Mouse (Mus musculus): ENCODE measurements around the gene Gsk3a.
A peak's percentile ranks its signal among the peaks of the same experiment; 100 is the strongest.
"Not testable (repeated sequence)": the region's sequence is repeated elsewhere in the genome, so short reads cannot be mapped to it uniquely, and the experiment has no call there.

The Gsk3a gene

GRCm38 (mm10) chr7:25273259-25274241 lies 35.9 kb upstream of the Gsk3a start:
- DNase-seq (ENCODE audit: low spot score), result peak; percentile 44

- DNase-seq (ENCODE audit: low spot score), result no peak
These were observed 35.0 kb upstream of the Gsk3a start for GRCm38 (mm10) chr7:25272445-25273258.

- DNase-seq (ENCODE audit: low spot score), result peak; percentile 43
These were observed 34.2 kb upstream of the Gsk3a start for GRCm38 (mm10) chr7:25271651-25272444.

GRCm38 (mm10) chr7:25270652-25271633 lies 33.3 kb upstream of the Gsk3a start:
- peak; percentile 46 for DNase-seq (ENCODE audit: low spot score)

DNA sequence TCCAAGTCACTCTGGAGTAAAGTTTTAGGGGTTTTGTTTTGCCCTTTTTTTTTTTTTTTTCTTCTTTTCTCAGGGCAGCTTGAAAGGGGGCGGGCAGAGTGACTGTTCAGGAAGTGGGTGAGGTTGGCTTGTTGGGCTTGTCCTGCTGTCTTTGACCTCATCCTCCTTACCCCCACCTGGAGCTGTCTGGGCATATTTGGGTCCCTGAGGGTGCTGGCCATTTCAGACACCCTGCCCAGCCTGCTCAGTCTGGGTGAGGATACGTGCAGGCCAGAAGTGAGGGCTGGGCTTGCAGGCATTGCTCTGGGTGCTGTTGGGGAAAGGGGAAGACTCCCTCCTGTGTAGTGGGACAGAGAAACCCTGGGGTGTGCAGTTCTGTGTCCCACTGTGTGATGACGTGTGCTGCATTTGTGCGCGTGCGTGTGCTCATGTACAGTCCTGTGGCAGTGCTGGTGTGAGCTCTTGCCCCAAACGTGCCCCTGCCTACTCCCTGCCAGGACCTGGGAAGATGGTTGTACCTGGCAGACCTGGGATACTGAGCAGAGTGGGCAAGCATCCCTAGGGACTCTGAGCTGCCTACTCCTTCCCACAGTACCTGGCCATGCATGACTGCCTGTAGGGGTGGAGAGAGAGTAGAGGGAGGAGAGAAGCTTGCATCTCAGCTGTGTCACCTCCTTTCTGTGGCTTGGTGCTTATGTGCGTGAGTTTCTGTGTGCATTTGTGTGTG lies 32.1 kb upstream of the Gsk3a start:
- DNase-seq (ENCODE audit: low spot score), result no peak

DNA sequence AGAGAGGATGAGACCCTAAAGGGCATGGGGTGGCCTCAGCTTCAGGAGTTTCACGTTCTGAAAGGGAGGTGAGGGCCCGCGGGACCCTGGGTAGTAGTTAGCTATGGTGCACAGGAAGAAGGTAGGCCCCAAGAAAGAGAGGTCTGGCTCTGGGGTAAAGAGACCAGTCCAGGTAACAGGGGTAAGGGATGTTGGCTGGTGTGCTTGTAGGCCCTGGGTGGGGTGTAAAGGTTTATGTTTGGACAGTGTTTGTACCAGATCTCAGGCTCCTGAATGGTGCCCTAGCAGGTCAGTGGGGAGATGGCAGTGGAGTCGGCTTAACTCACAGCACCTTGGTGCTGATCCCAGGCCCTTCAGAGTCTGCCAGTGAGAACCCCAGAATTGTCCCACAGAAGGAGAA lies 31.4 kb upstream of the Gsk3a start:
- peak; percentile 45 for DNase-seq (ENCODE audit: low spot score)

GRCm38 (mm10) chr7:25268588-25268987 lies 30.9 kb upstream of the Gsk3a start:
- no peak for DNase-seq (ENCODE audit: low spot score)

DNA sequence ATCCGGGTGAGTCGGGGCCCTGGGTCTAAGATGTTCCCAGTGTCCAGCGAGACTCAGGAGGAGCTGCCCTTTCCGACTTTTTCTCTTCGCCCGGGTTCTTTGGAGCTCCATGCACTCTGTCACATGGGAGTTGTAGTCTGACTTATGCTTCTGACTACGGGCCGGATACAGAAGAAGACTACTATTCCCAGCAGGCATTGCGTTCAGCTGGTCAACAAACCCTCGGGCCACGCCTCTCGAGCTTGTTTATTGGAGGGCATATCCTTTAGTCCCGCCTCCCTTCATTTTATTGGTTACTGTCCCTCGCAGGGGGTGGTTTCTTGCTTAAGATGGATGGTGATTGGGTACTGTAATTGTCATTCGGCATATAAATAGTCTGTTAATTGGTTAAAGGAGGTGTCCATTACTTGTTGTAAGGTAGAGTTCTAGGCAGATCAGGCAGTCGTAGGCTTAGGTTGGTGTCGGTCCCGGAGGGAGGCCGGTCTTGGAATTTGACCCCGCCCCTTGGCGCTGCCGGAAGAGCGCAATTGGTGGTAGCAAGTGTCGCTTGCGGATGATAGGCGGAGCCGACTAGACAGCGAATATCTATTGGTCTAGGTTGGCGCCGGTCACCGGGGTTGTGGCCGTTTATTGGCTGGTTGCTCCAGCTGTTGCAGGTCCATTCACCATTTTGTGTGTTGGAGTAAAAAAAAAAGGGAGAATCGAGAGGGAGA lies 30.3 kb upstream of the Gsk3a start:
- DNase-seq (ENCODE audit: low spot score), result peak; percentile 98

- DNase-seq (ENCODE audit: low spot score), result peak; percentile 97
These were observed 29.7 kb upstream of the Gsk3a start, which contains the start of gene Cic for GRCm38 (mm10) chr7:25267301-25267750. TSS of gene Cic (plus strand) at chr7:25267704.

DNA sequence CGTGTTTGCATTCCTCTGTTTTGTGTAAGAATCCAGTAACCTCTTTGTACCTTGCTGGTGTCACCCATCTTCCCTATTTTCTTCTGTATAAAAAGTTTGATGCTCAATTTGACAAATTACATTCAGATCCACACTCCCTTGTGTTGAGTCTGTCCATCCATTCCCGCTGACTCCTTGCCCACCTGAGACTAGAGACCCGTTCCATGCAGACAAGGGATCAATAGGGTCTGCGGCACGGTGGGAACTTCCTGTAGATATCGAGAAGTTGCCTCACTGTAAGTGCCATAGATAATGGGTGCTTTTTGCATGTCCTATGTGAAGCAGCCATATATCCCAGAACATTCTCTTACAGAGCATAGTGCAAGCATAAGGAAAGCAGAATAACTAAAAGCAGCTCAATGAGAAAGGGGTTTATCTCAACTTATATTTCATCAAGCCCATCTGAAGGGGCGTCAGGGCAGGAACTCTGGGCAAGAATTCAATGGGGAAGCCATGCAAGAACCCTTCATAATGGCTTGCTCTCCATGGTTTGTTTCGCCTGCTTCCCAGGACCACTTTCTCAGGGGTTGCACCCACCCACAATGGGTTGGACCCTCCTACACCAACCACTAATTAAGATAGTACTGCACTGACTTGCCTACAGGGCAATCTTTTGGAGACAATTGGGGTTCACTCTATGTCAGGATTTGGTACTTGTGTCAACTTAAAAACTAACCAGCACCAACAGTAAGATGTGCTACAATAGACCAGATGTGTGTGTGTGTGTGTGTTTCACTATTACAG lies 28.7 kb upstream of the Gsk3a start:
- DNase-seq (ENCODE audit: low spot score), result no peak

DNA sequence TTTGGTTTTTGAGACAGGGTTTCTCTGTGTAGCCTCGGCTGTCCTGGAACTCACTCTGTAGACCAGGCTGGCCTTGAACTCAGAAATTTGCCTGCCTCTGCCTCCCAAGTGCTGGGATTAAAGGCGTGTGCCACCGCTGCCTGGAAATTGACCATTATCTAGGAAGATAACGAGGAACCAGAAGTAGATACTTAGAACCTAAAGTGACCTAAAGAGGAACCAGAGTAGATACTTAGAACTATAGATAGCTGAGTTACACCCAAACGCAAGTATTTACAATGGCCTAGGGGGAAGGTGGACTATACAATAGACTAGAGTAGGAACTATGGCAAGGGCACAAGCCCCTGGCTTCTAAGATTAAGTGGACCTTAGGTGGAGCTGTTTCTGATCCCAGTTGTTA lies 28.1 kb upstream of the Gsk3a start:
- DNase-seq (ENCODE audit: low spot score), result not testable (repeated sequence)

DNA sequence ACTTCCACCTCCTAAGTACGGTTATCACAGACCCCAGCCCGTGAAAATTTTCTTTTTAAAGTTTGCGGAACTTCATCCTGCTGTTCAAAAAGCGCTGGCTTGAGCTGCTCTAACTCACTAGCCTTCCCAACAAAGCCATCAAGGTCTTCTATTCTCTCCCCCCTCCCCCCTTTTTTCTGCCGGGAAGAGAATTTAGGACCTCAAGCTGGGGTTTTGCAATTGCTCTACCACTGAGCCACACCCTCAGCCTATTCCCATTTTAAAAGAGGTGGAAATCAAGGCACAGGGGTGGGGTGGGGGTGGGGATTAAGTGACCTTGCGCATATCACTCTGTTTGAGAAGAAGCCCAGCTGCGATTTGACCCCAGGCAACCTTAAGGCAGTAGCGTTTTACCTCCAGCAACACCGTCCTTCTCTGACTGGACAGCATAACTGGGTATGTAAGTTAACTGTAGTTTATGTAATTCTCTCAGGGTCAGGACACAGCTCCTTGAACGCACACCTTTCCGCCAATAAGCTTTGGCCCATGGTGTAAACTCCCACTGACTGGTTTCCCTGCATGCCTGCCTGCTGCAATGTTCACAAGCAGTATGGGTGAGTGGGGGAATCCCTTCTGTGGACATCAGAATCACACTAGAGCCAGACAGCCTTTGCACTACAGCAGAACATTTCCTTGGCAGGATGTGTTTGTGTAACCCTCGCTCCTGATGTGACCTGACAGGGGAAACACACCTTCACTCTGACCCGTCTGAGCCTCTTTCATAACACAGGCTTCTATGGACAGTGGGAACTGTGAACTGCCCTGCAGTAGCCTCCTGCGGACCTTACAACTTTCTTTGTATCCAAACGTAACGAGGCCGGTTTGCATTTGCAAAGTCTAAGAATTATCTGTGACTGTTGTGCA lies 26.6 kb upstream of the Gsk3a start:
- DNase-seq (ENCODE audit: low spot score), result no peak

DNA sequence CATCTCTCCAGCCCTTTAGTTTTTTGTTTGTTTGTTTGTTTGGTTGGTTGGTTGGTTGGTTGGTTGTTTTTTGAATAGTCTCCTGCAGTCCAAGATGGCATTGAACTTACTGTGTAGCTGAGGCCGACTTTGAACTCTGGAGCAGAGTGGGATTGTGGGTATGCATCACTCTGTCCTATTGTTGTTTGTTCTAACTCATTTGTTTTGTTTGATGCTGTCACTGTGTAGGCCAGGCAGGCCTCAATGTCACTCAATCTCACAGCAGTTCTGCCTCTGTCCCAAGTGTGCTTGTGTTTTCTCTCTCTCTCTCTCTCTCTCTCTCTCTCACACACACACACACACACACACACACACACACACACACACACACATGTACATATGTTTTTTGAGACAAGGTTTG lies 24.2 kb upstream of the Gsk3a start:
- no peak for DNase-seq (ENCODE audit: low spot score)

DNA sequence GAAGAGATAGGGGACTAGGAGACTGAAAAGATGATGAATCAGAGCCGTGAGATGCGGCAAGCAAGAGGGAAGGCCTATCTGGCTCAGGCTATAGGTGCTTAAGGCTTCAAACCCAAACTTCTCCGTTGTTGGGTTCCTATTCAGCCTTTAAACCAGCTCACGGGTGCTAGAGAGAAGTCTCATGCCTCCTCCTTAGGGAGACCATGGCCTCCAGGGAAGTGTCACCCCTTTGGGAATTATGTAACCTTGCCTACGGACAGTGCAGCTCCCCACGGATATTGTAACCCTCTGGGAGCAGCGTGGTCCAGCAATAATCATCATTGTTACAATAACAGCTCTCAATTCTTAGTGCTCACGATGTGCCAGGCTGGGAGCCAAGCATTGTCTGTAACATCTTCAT lies 14.2 kb upstream of the Gsk3a start:
- DNase-seq (ENCODE audit: low spot score), result no peak

DNA sequence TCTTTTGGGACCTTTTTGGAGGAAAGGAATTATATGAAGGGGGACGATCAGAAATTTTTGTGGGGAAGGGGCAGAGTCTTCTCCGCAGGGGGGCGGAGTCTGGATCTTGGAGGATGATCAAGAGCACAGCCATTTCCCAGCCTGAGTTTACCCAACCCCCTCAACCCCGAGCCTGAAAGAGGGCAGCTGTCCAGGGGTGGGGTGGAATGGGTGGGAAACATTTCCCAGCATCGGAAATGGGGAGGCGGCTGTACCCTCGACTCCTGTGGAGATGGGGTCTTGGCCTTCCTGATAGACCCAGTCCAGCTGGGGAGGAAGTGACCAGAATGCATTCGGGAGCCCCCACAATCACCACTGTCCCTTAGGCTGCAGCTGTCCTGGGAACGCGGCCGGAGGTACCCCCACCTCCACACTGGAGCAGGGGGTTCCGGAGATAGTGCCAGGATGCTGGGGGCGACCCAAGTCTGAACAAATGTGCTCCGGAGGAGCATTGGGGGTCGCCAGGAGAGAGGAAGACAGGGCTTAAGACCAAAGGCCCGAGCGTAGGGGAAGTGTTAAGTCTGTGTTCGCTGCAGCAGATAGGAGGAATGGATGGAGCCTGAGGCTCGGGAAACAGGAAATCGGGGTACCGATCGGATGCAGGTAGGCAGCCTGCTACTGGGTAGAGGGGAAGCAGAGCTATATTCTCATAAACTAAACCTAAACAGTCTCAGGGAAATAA lies 13.6 kb upstream of the Gsk3a start:
- peak; percentile 87 for DNase-seq (ENCODE audit: low spot score)

DNA sequence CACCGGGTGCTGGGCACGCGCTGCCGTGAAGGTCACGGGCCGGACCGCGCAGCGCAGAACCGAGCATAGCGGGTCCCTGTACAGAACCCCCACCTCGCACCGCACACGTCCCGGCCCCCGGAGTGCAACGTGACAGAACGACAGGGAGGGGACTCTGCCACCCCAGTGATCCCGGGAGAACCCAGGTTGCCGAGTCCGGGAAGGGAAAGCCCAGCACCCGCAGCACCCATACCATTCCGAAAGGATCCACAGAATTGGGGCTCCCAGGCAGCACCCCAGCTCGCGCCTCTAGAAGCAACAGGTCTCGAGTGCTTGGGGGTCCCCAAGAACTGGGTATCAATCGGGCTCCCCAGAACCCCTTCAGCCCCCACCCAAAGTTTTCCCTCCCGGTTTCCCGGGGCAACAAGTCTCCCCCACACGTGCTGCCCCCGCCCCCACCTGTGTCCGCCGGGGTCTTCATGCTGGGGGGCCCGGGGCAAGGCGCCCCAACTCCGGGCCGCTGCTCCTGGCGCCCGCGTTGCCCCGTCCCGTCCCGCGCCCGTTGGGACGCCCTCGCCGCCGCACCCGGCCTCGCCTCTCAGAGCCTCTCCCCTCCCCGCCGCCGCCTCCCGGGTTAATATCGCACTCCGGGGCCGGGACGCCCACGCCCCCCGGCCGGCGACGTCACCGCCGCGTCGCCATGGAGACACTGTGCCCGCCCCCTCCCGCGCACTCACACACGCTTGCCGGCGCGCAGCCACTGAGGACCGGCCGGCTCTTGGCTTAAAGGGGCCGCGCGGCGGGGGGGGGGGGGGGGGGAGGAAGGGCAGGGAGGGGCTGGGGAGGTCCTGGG lies 12.7 kb upstream of the Gsk3a start, which contains the start of gene Erf:
Gene Erf (minus strand): TSS at position 621 of the 832 bp plus-strand sequence.
- DNase-seq (ENCODE audit: low spot score), result peak; percentile 99
